Mouse (Mus musculus): ENCODE data around the gene Gm3776. TPM values are rescaled to one million over a fixed set of nuclear protein-coding genes. Genes with fewer than 3 reads are reported as not detected.
A peak's percentile ranks its signal among the peaks of the same experiment; 100 is the strongest.
"Not testable (repeated sequence)": the region's sequence is repeated elsewhere in the genome, so short reads cannot be mapped to it uniquely, and the experiment has no call there.

Gm3776 gene
- polyA plus RNA-seq, 1 experiment from 2014 or later = not detected

GRCm38 (mm10) chr9:78224418-78224817 lies 32.5 kb upstream of the Gm3776 start:
- Histone ChIP-seq H3K4me1 (ENCODE audit: control insufficient read depth, insufficient read depth, low read length) (no peaks in the 10 kb centered on the region), H3K9me3 (replicated peaks; ENCODE audit: control insufficient read depth, low read length, poor library complexity, severe bottlenecking) (no peaks in the 10 kb centered on the region), H3K27me3 (ENCODE audit: control insufficient read depth, insufficient read depth, low read depth, low read length) (no peaks in the 10 kb centered on the region), H3K4me2 (ENCODE audit: low read length) (no peak overlapping the region), H3K9ac (ENCODE audit: low read depth, low read length) (no peak overlapping the region), H3K27ac (ENCODE audit: low read length) (no peak overlapping the region), H3K4me3 (ENCODE audit: low read depth, low read length) (no peak overlapping the region), H3K36me3 (ENCODE audit: control insufficient read depth, insufficient read depth, low read length) (no peaks in the 10 kb centered on the region)
- ATAC-seq = no peak
- 87% methylated on average over 2 of the region's 2 CpGs for WGBS

DNA sequence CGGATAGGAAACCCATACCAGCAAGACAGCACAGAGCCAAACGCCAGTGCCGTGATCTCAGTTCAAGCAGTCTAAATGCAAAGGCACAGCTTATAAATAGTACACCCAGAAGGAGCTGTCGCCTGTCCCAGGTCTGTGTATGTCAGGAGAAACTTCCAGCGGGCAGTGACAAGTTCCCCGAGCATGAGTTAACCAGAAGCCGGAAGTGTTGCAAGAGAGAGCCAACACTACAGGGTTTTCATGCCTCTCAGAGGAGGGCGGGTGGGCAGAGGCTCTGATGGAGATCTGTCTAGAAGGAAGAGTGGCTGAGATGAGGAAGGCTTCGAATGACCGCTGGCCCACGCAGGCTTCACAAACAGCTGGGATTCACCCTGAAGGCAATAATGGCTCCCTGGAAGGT lies 31.6 kb upstream of the Gm3776 start:
- H3K9ac ChIP-seq (ENCODE audit: low read depth, low read length) = no peak overlapping the region
- no peaks in the 10 kb centered on the region for H3K36me3 ChIP-seq (ENCODE audit: control insufficient read depth, insufficient read depth, low read length)
- H3K4me3 ChIP-seq (ENCODE audit: low read depth, low read length) = no peak overlapping the region
- no peaks in the 10 kb centered on the region for H3K9me3 ChIP-seq (replicated peaks; ENCODE audit: control insufficient read depth, low read length, poor library complexity, severe bottlenecking)
- H3K27ac ChIP-seq (ENCODE audit: low read length) = no peak overlapping the region
- no peaks in the 10 kb centered on the region for H3K27me3 ChIP-seq (ENCODE audit: control insufficient read depth, insufficient read depth, low read depth, low read length)
- H3K4me2 ChIP-seq (ENCODE audit: low read length) = no peak overlapping the region
- ATAC-seq = no peak
- 88% methylated on average over 11 of the region's 11 CpGs for WGBS
- H3K4me1 ChIP-seq (ENCODE audit: control insufficient read depth, insufficient read depth, low read length) = no peaks in the 10 kb centered on the region

GRCm38 (mm10) chr9:78228122-78228521 lies 28.8 kb upstream of the Gm3776 start:
- WGBS = 89% methylated on average over 2 of the region's 2 CpGs
- ATAC-seq = no peak
- Histone ChIP-seq H3K4me2 (ENCODE audit: low read length) (no peak overlapping the region), H3K4me1 (ENCODE audit: control insufficient read depth, insufficient read depth, low read length) (no peaks in the 10 kb centered on the region), H3K9me3 (replicated peaks; ENCODE audit: control insufficient read depth, low read length, poor library complexity, severe bottlenecking) (no peaks in the 10 kb centered on the region), H3K27me3 (ENCODE audit: control insufficient read depth, insufficient read depth, low read depth, low read length) (no peaks in the 10 kb centered on the region), H3K27ac (ENCODE audit: low read length) (no peak overlapping the region), H3K36me3 (ENCODE audit: control insufficient read depth, insufficient read depth, low read length) (no peaks in the 10 kb centered on the region), H3K4me3 (ENCODE audit: low read depth, low read length) (no peak overlapping the region), H3K9ac (ENCODE audit: low read depth, low read length) (no peak overlapping the region)

DNA sequence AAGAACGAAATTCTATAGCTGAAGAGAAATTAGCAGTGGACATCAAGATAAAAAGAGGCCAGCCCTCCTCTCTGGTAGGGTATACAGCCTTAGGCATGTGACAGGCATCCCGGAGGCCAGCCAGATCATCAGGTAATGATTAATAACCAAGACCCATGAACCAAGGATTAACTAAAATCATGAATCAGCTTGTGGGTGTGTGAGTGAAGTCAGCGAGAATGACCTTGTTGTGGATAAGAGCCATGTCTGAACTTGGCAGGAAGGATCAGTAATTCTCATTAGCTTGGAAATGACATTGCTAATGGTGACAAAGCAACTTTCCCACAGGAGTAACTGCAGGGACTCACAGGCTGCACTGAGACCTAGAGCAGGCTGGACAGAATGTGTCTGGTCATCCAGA lies 27.3 kb upstream of the Gm3776 start:
- H3K36me3 ChIP-seq (ENCODE audit: control insufficient read depth, insufficient read depth, low read length); H3K27ac ChIP-seq (ENCODE audit: low read length); H3K9me3 ChIP-seq (replicated peaks; ENCODE audit: control insufficient read depth, low read length, poor library complexity, severe bottlenecking); H3K4me3 ChIP-seq (ENCODE audit: low read depth, low read length); H3K27me3 ChIP-seq (ENCODE audit: control insufficient read depth, insufficient read depth, low read depth, low read length); H3K4me1 ChIP-seq (ENCODE audit: control insufficient read depth, insufficient read depth, low read length); ATAC-seq; H3K9ac ChIP-seq (ENCODE audit: low read depth, low read length); H3K4me2 ChIP-seq (ENCODE audit: low read length): not testable (repeated sequence)
- WGBS = 65% methylated on average over 3 of the region's 3 CpGs

GRCm38 (mm10) chr9:78230461-78230860 lies 26.5 kb upstream of the Gm3776 start, which contains the start of gene Gsta1:
Gene Gsta1, plus strand, starts transcription at chr9:78230656.
- not testable (repeated sequence) for ATAC-seq; H3K36me3 ChIP-seq (ENCODE audit: control insufficient read depth, insufficient read depth, low read length); H3K27ac ChIP-seq (ENCODE audit: low read length); H3K27me3 ChIP-seq (ENCODE audit: control insufficient read depth, insufficient read depth, low read depth, low read length); H3K4me1 ChIP-seq (ENCODE audit: control insufficient read depth, insufficient read depth, low read length); H3K9me3 ChIP-seq (replicated peaks; ENCODE audit: control insufficient read depth, low read length, poor library complexity, severe bottlenecking); H3K4me3 ChIP-seq (ENCODE audit: low read depth, low read length); H3K9ac ChIP-seq (ENCODE audit: low read depth, low read length); H3K4me2 ChIP-seq (ENCODE audit: low read length)
- 85% methylated on average over 1 of the region's 3 CpGs for WGBS

DNA sequence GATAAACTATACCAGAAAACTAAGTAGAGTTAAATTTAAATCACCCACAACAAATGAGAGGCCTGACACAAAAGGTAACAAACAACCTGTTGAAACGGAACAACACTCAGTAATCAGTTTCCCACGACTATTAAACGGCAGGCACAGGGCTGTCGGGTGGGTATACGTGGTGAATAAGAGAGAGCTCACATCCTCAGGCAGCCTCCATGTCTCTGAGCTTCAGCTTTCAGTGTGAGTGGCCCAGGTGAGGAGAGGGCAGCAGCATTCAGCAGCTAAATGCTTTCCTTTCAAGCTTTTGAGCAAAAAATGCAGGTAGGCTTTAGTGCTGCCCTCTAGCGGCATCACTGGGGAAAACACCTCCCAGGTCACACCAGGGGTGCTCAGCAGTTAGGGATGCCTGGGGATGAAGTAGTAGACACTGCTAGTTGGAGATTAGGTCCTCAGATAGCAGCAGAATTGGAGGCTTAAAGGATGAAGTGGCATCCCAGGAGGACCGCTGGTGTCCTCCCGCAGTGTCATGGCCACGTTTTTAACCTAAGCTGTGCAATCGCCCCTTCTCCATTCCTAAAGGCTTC lies 23.7 kb upstream of the Gm3776 start:
- ATAC-seq; H3K9me3 ChIP-seq (replicated peaks; ENCODE audit: control insufficient read depth, low read length, poor library complexity, severe bottlenecking); H3K4me3 ChIP-seq (ENCODE audit: low read depth, low read length); H3K4me2 ChIP-seq (ENCODE audit: low read length); H3K36me3 ChIP-seq (ENCODE audit: control insufficient read depth, insufficient read depth, low read length); H3K4me1 ChIP-seq (ENCODE audit: control insufficient read depth, insufficient read depth, low read length); H3K9ac ChIP-seq (ENCODE audit: low read depth, low read length); H3K27me3 ChIP-seq (ENCODE audit: control insufficient read depth, insufficient read depth, low read depth, low read length); H3K27ac ChIP-seq (ENCODE audit: low read length): not testable (repeated sequence)
- no CpG with 5 or more reads among the region's 10 CpGs for WGBS

DNA sequence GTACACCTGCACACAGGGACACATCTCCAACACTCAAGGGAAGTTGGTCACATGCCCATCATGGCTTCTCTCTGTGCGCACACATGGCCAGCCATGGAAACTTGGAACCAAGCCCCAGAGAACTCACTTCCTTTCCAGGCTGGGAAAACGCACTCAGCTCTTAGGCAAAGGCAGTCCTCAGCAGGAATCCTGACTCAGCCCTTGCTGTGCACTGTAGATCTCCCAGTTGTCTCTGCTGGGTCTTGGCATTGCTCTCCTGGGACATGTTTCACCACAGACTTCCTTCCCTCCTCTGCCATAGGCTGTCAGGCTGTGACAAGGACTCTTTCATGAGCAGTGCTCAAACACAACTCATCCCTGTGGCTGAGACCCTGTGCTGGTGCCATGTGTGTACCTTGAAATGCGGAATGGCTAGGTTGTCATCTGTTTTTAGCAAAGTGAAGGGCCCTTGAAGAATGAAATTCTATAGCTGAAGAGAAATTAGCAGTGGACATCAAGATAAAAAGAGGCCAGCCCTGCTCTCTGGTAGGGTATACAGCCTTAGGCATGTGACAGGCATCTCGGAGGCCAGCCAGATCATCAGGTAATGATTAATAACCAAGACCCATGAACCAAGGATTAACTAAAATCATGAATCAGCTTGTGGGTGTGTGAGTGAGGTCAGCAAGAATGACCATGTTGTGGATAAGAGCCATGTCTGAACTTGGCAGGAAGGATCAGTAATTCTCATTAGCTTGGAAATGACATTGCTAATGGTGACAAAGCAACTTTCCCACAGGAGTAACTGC lies 1.1 kb upstream of the Gm3776 start:
- not testable (repeated sequence) for ATAC-seq; H3K9ac ChIP-seq (ENCODE audit: low read depth, low read length); H3K36me3 ChIP-seq (ENCODE audit: control insufficient read depth, insufficient read depth, low read length); H3K4me3 ChIP-seq (ENCODE audit: low read depth, low read length); H3K4me2 ChIP-seq (ENCODE audit: low read length); H3K9me3 ChIP-seq (replicated peaks; ENCODE audit: control insufficient read depth, low read length, poor library complexity, severe bottlenecking); H3K4me1 ChIP-seq (ENCODE audit: control insufficient read depth, insufficient read depth, low read length); H3K27me3 ChIP-seq (ENCODE audit: control insufficient read depth, insufficient read depth, low read depth, low read length); H3K27ac ChIP-seq (ENCODE audit: low read length)
- WGBS = 85% methylated on average over 4 of the region's 4 CpGs

DNA sequence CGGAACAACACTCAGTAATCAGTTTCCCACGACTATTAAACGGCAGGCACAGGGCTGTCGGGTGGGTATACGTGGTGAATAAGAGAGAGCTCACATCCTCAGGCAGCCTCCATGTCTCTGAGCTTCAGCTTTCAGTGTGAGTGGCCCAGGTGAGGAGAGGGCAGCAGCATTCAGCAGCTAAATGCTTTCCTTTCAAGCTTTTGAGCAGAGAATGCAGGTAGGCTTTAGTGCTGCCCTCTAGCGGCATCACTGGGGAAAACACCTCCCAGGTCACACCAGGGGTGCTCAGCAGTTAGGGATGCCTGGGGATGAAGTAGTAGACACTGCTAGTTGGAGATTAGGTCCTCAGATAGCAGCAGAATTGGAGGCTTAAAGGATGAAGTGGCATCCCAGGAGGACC lies 2.8 kb downstream of the Gm3776 start:
- not testable (repeated sequence) for H3K4me3 ChIP-seq (ENCODE audit: low read depth, low read length); H3K4me2 ChIP-seq (ENCODE audit: low read length); H3K9ac ChIP-seq (ENCODE audit: low read depth, low read length); H3K27ac ChIP-seq (ENCODE audit: low read length); H3K27me3 ChIP-seq (ENCODE audit: control insufficient read depth, insufficient read depth, low read depth, low read length); H3K4me1 ChIP-seq (ENCODE audit: control insufficient read depth, insufficient read depth, low read length); H3K36me3 ChIP-seq (ENCODE audit: control insufficient read depth, insufficient read depth, low read length); H3K9me3 ChIP-seq (replicated peaks; ENCODE audit: control insufficient read depth, low read length, poor library complexity, severe bottlenecking)
- 0% methylated on average over 1 of the region's 6 CpGs for WGBS
- 0 out of 2 replicates have a peak, but pooled peaks have one; percentile 25 for ATAC-seq

DNA sequence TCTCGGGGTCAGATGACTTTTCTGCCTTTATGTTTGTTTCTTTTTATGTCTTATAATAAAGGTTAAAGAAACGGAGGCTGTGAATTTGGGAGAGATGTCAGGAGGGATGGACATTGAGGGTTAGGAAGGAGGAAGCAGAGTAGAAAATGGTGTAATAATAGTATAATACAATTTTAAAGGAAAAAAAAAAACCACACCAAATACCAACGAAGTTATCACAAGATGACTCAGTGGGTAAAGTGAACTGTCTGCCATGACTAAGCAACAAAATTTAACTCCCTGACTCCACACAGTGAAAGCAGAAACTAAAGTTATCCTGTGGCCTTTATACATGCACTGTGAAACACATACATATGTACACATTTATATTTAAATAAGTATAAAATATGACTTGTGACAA lies 14.0 kb downstream of the Gm3776 start:
- WGBS = 94% methylated on average over 3 of the region's 3 CpGs
- not testable (repeated sequence) for H3K4me3 ChIP-seq (ENCODE audit: low read depth, low read length); H3K4me2 ChIP-seq (ENCODE audit: low read length); H3K9me3 ChIP-seq (replicated peaks; ENCODE audit: control insufficient read depth, low read length, poor library complexity, severe bottlenecking); H3K9ac ChIP-seq (ENCODE audit: low read depth, low read length); H3K27me3 ChIP-seq (ENCODE audit: control insufficient read depth, insufficient read depth, low read depth, low read length); H3K27ac ChIP-seq (ENCODE audit: low read length); H3K36me3 ChIP-seq (ENCODE audit: control insufficient read depth, insufficient read depth, low read length); H3K4me1 ChIP-seq (ENCODE audit: control insufficient read depth, insufficient read depth, low read length); ATAC-seq
